ENCODE assay signal across 26 mouse cellular contexts in genomic region chr1:177532656-177533055, GRCm38 (mm10).
DNase-seq lines count a peak whose midpoint lies in the region; ATAC-seq lines count a peak whose summit lies in the region.
"Had no signal": no experiment of that assay in that cellular context is flagged by ENCODE, and none has a peak within 500 bp of the region (broad histone marks: within the 10 kb centered on the region; RNA-seq: fewer than 3 reads in every experiment).

No protein-coding gene starts in this region.

- no peaks in the 10 kb centered on the region for H3K9me3 ChIP-seq in heart, embryonic 11.5 days (replicated peaks; ENCODE audit: control insufficient read depth, low read length)
- H3K9me3 ChIP-seq: embryonic facial prominence, embryonic 15.5 days; heart, embryonic 15.5 days; limb, embryonic 12.5 days; liver, embryonic 13.5 days; lung, embryonic 15.5 days; midbrain, embryonic 12.5 days; neural tube, embryonic 13.5 days had no signal

- H3K4me2 ChIP-seq in heart, embryonic 11.5 days = no peak overlapping the region
- H3K4me2 ChIP-seq: embryonic facial prominence, embryonic 15.5 days; heart, embryonic 15.5 days; limb, embryonic 12.5 days; liver, embryonic 13.5 days; lung, embryonic 15.5 days; midbrain, embryonic 12.5 days; neural tube, embryonic 13.5 days had no signal

- no peak overlapping the region for H3K4me3 ChIP-seq in heart, embryonic 11.5 days (ENCODE audit: low read depth, low read length)
- H3K4me3 ChIP-seq: embryonic facial prominence, embryonic 15.5 days; heart, embryonic 15.5 days; limb, embryonic 12.5 days; liver, embryonic 13.5 days; lung, embryonic 15.5 days; midbrain, embryonic 12.5 days; neural tube, embryonic 13.5 days had no signal

- DNase-seq in heart, adult 11 months = peak; percentile 92
- DNase-seq in skeletal muscle tissue, adult 2 months (ENCODE audit: low read depth, low spot score) = peak; percentile 4
- peak; percentile 30 to 61 for DNase-seq in thymus, postnatal 36 days
- no peak for DNase-seq in cerebellum, postnatal 10 days
- DNase-seq in layer of hippocampus, adult 8-10 months (ENCODE audit: low spot score in 2 of 2) = no peak
- DNase-seq: adrenal gland, postnatal 10 days; cerebellum, adult 9-11 months; forebrain, postnatal 0 days; gastrocnemius, postnatal 36 days; kidney, postnatal 36 days; liver, embryonic 13.5 days; right cerebral cortex, postnatal 25 days had no signal

- no peaks in the 10 kb centered on the region for H3K27me3 ChIP-seq in heart, embryonic 11.5 days (ENCODE audit: control insufficient read depth, insufficient read depth, low read length)
- H3K27me3 ChIP-seq: embryonic facial prominence, embryonic 15.5 days; heart, embryonic 15.5 days; limb, embryonic 12.5 days; liver, embryonic 13.5 days; lung, embryonic 15.5 days; midbrain, embryonic 12.5 days; neural tube, embryonic 13.5 days; Patski had no signal

- no peaks in the 10 kb centered on the region for H3K4me1 ChIP-seq in heart, embryonic 11.5 days (ENCODE audit: control insufficient read depth, insufficient read depth, low read length)
- H3K4me1 ChIP-seq: embryonic facial prominence, embryonic 15.5 days; heart, embryonic 15.5 days; limb, embryonic 12.5 days; lung, embryonic 15.5 days; midbrain, embryonic 12.5 days; neural tube, embryonic 13.5 days had no signal

- H3K27ac ChIP-seq in heart, embryonic 11.5 days (ENCODE audit: low read depth, low read length) = no peak overlapping the region
- H3K27ac ChIP-seq: embryonic facial prominence, embryonic 15.5 days; limb, embryonic 12.5 days; liver, embryonic 13.5 days; lung, embryonic 15.5 days; macrophage; midbrain, embryonic 12.5 days; neural tube, embryonic 13.5 days; stomach, postnatal 0 days had no signal

- 75% methylated on average over 2 of the region's 2 CpGs for WGBS in heart, embryonic 11.5 days (ENCODE audit: insufficient replicate concordance)

- no peak for ATAC-seq in heart, embryonic 11.5 days (replicated peaks; ENCODE audit: insufficient number of reproducible peaks, low FRiP score, low TSS enrichment)
- peak; percentile 99 for ATAC-seq in granulocyte monocyte progenitor cell, adult 5-6 weeks (replicated peaks; ENCODE audit: poor library complexity, severe bottlenecking)
- no peak for ATAC-seq in inflammation-experienced regulatory T-cells, adult 6 months
- ATAC-seq: activated CD4-positive, CD25-positive, alpha-beta regulatory T cell, adult 4 months; CD4-positive, CD25-positive, alpha-beta regulatory T cell, adult 4 months; forebrain, postnatal 0 days had no signal

- H3K9ac ChIP-seq in heart, embryonic 11.5 days (ENCODE audit: low read depth, low read length) = no peak overlapping the region
- H3K9ac ChIP-seq: embryonic facial prominence, embryonic 15.5 days; forebrain, postnatal 0 days; heart, embryonic 15.5 days; limb, embryonic 12.5 days; liver, embryonic 13.5 days; lung, embryonic 15.5 days; midbrain, embryonic 12.5 days; neural tube, embryonic 13.5 days had no signal

- no peaks in the 10 kb centered on the region for H3K36me3 ChIP-seq in heart, embryonic 11.5 days (ENCODE audit: control insufficient read depth, insufficient read depth, low read length)
- H3K36me3 ChIP-seq: embryonic facial prominence, embryonic 15.5 days; heart, embryonic 15.5 days; limb, embryonic 12.5 days; liver, embryonic 13.5 days; lung, embryonic 15.5 days; midbrain, embryonic 12.5 days; neural tube, embryonic 13.5 days had no signal

Comparison
In these comparisons a context has a peak if more than half of its experiments do, and no peak if none do; other contexts are left out.
1. DNase-seq: peak in heart, adult 11 months (single experiment), skeletal muscle tissue, adult 2 months (single experiment) and thymus, postnatal 36 days (2 of 2); none in cerebellum, postnatal 10 days (0 of 2) and layer of hippocampus, adult 8-10 months (0 of 2).